Mouse (Mus musculus) CH12.LX (cell line): Measurements from ENCODE around the gene S1pr3. TPM values are rescaled to one million over a fixed set of nuclear protein-coding genes. Genes with fewer than 3 reads are reported as not detected.

Source experiments
- DNase-seq: peaks from one replicate; pipeline ENCODE4 v3.0.0-alpha.2; 2013; ENCODE audit errors: extremely low read depth
- H3K27ac ChIP-seq: 2 replicates; pipeline ENCODE4 v1.5.1; 2012; ENCODE audit warnings: low read depth, mild to moderate bottlenecking, control low read depth, moderate library complexity; ENCODE audit not compliant: insufficient read depth
- H3K27me3 ChIP-seq: replicated peaks from 2 replicates; pipeline ENCODE3; 2012; ENCODE audit warnings: inconsistent platforms
- H3K36me3 ChIP-seq, 2 experiments: replicated peaks in 1 of 2; 2 replicates each; pipeline versions ENCODE3 to v1.6.1; 2012; ENCODE audit warnings: inconsistent platforms in 1 of 2, low read length in 1 of 2, mild to moderate bottlenecking in 1 of 2, mixed read lengths in 1 of 2, moderate library complexity in 1 of 2; ENCODE audit not compliant: control insufficient read depth in 1 of 2, insufficient read depth in 1 of 2
- H3K4me1 ChIP-seq, 2 experiments: 2 replicates each; pipeline ENCODE4 v1.6.1; 2012; ENCODE audit warnings: inconsistent platforms in 1 of 2, moderate library complexity in 1 of 2; ENCODE audit not compliant: insufficient read depth in 2 of 2, control insufficient read depth in 1 of 2
- H3K4me2 ChIP-seq: 2 replicates; pipeline ENCODE4 v1.6.1; 2012; ENCODE audit warnings: low read depth, mild to moderate bottlenecking, control low read depth; ENCODE audit not compliant: poor library complexity, insufficient read depth, severe bottlenecking
- H3K4me3 ChIP-seq, 3 experiments: fragments of 150-350 bp in 1 of 3; sonication (generic) in 1 of 3; replicated peaks in 1 of 3; 2 replicates each; pipeline versions ENCODE3 to v1.5.1; 2011 to 2012; ENCODE audit warnings: low read depth in 2 of 3, low read length in 2 of 3, mild to moderate bottlenecking in 2 of 3, moderate library complexity in 2 of 3, control low read depth in 1 of 3, improper control_type of control experiment in 1 of 3, inconsistent platforms in 1 of 3, mixed read lengths in 1 of 3; ENCODE audit not compliant: poor library complexity in 1 of 3
- H3K79me2 ChIP-seq: replicated peaks from 2 replicates; pipeline ENCODE4 v1.6.1; 2012; ENCODE audit warnings: mild to moderate bottlenecking, moderate library complexity; ENCODE audit not compliant: control insufficient read depth, poor library complexity, insufficient read depth, severe bottlenecking; ENCODE audit errors: extremely low read depth
- H3K9ac ChIP-seq: 2 replicates; pipeline ENCODE4 v1.6.1; 2012; ENCODE audit warnings: low read depth, mild to moderate bottlenecking, control low read depth, moderate library complexity; ENCODE audit not compliant: insufficient read depth
- H3K9me3 ChIP-seq: replicated peaks from 2 replicates; pipeline ENCODE3; 2012; ENCODE audit warnings: low read length, inconsistent platforms, mixed read lengths
- CHD1 ChIP-seq: IDR thresholded peaks from 2 replicates; pipeline ENCODE4 v1.6.1; 2012; ENCODE audit warnings: low read depth, low read length, improper control_type of control experiment, inconsistent platforms
- CHD2 ChIP-seq: IDR thresholded peaks from 2 replicates; pipeline ENCODE4 v1.6.1; 2011; ENCODE audit warnings: low read length, improper control_type of control experiment
- CTCF ChIP-seq, 2 experiments: IDR thresholded peaks in 1 of 2; conservative IDR thresholded peaks in 1 of 2; 2 replicates each; pipeline ENCODE4 v1.5.1; 2011 to 2012; ENCODE audit warnings: low read depth in 2 of 2, low read length in 2 of 2, improper control_type of control experiment in 1 of 2, inconsistent platforms in 1 of 2, mild to moderate bottlenecking in 1 of 2, moderate library complexity in 1 of 2
- E2F4 ChIP-seq: IDR thresholded peaks from 2 replicates; pipeline ENCODE4 v1.6.1; 2011; ENCODE audit warnings: low read depth, low read length, improper control_type of control experiment; ENCODE audit not compliant: insufficient replicate concordance
- EP300 ChIP-seq: IDR thresholded peaks from 2 replicates; pipeline ENCODE4 v1.6.1; 2011; ENCODE audit warnings: low read length, improper control_type of control experiment
- ETS1 ChIP-seq: conservative IDR thresholded peaks from 2 replicates; pipeline ENCODE4 v1.6.1; 2012; ENCODE audit warnings: low read depth, mild to moderate bottlenecking, inconsistent platforms, low read length, improper control_type of control experiment, moderate library complexity
- GABPA ChIP-seq: IDR thresholded peaks from 2 replicates; pipeline ENCODE4 v1.6.1; 2012; ENCODE audit warnings: low read depth, low read length, improper control_type of control experiment, inconsistent platforms; ENCODE audit not compliant: insufficient replicate concordance
- HCFC1 ChIP-seq: IDR thresholded peaks from 2 replicates; pipeline ENCODE4 v1.6.1; 2012; ENCODE audit warnings: low read depth, mild to moderate bottlenecking, inconsistent platforms, low read length, improper control_type of control experiment
- IRF4 ChIP-seq: IDR thresholded peaks from 2 replicates; pipeline ENCODE4 v1.6.1; 2014; ENCODE audit warnings: low read depth, mild to moderate bottlenecking, inconsistent platforms, low read length, improper control_type of control experiment
- JUN ChIP-seq: IDR thresholded peaks from 2 replicates; pipeline ENCODE4 v1.6.1; 2011; ENCODE audit warnings: low read depth, mild to moderate bottlenecking, low read length, improper control_type of control experiment, moderate library complexity; ENCODE audit not compliant: insufficient read depth
- JUND ChIP-seq: conservative IDR thresholded peaks from 2 replicates; pipeline ENCODE4 v1.6.1; 2011; ENCODE audit warnings: low read depth, low read length, improper control_type of control experiment
- MAFK ChIP-seq: IDR thresholded peaks from 2 replicates; pipeline ENCODE4 v1.6.1; 2011; ENCODE audit warnings: low read length, improper control_type of control experiment; ENCODE audit not compliant: insufficient replicate concordance
- MAX ChIP-seq: IDR thresholded peaks from 2 replicates; pipeline ENCODE4 v1.6.1; 2011; ENCODE audit warnings: low read length, improper control_type of control experiment
- MYC ChIP-seq: IDR thresholded peaks from 2 replicates; pipeline ENCODE4 v1.6.1; 2011; ENCODE audit warnings: low read depth, mild to moderate bottlenecking, improper control_type of control experiment, low read length
- NELFE ChIP-seq: IDR thresholded peaks from 2 replicates; pipeline ENCODE4 v1.6.1; 2011; ENCODE audit warnings: low read depth, low read length, improper control_type of control experiment
- PAX5 ChIP-seq: IDR thresholded peaks from 2 replicates; pipeline ENCODE4 v1.6.1; 2012; ENCODE audit warnings: low read length, inconsistent platforms, mixed read lengths
- POLR2A ChIP-seq: IDR thresholded peaks from 2 replicates; pipeline ENCODE4 v1.6.1; 2011; ENCODE audit warnings: low read depth, mild to moderate bottlenecking, improper control_type of control experiment, low read length
- RAD21 ChIP-seq: IDR thresholded peaks from 2 replicates; pipeline ENCODE4 v1.6.1; 2011; ENCODE audit warnings: low read depth, mild to moderate bottlenecking, low read length, improper control_type of control experiment, moderate library complexity
- RCOR1 ChIP-seq: conservative IDR thresholded peaks from 2 replicates; pipeline ENCODE4 v1.6.1; 2012; ENCODE audit warnings: low read depth, mild to moderate bottlenecking, inconsistent platforms, low read length, improper control_type of control experiment
- SIN3A ChIP-seq: IDR thresholded peaks from 2 replicates; pipeline ENCODE4 v1.6.1; 2012; ENCODE audit warnings: low read length, improper control_type of control experiment, inconsistent platforms
- SMC3 ChIP-seq: IDR thresholded peaks from 2 replicates; pipeline ENCODE4 v1.6.1; 2011; ENCODE audit warnings: low read depth, low read length, improper control_type of control experiment
- TBP ChIP-seq: conservative IDR thresholded peaks from 2 replicates; pipeline ENCODE4 v1.6.1; 2011; ENCODE audit warnings: low read depth, low read length, improper control_type of control experiment
- TCF12 ChIP-seq: IDR thresholded peaks from 2 replicates; pipeline ENCODE4 v1.6.1; 2014; ENCODE audit warnings: low read depth, mild to moderate bottlenecking, inconsistent platforms, low read length, improper control_type of control experiment
- UBTF ChIP-seq: IDR thresholded peaks from 2 replicates; pipeline ENCODE4 v1.6.1; 2012; ENCODE audit warnings: low read depth, mild to moderate bottlenecking, inconsistent platforms, low read length, improper control_type of control experiment, moderate library complexity
- USF1 ChIP-seq: IDR thresholded peaks from 2 replicates; pipeline ENCODE4 v1.6.1; 2014; ENCODE audit warnings: low read depth, mild to moderate bottlenecking, inconsistent platforms, low read length, improper control_type of control experiment
- USF2 ChIP-seq: conservative IDR thresholded peaks from 2 replicates; pipeline ENCODE4 v1.6.1; 2011; ENCODE audit warnings: low read depth, low read length, improper control_type of control experiment
- ZC3H11A ChIP-seq: IDR thresholded peaks from 2 replicates; pipeline ENCODE4 v1.6.1; 2012; ENCODE audit warnings: low read depth, mild to moderate bottlenecking, inconsistent platforms, low read length, improper control_type of control experiment
- ZKSCAN1 ChIP-seq: IDR thresholded peaks from 2 replicates; pipeline ENCODE4 v1.6.1; 2012; ENCODE audit warnings: low read depth, inconsistent platforms, low read length, improper control_type of control experiment, borderline replicate concordance
- ZMIZ1 ChIP-seq: IDR thresholded peaks from 2 replicates; pipeline ENCODE4 v1.6.1; 2012; ENCODE audit warnings: low read depth, mild to moderate bottlenecking, inconsistent platforms, low read length, improper control_type of control experiment
- dilution Hi-C: fragments of 300-500 bp; cut with MboI; formaldehyde crosslinking; loops from 2 replicates; pipeline ENCODE4 v1.14.3; 2020; ENCODE audit warnings: low sequenced_read_pairs; ENCODE audit not compliant: extremely low pct_unique_long_range_greater_than_20kb, extremely low pct_ligation_motif_present
- in situ Hi-C: fragments of 300-500 bp; cut with MboI; formaldehyde crosslinking; loops from 3 replicates; pipeline ENCODE4 v1.14.3; 2019; ENCODE audit warnings: low sequenced_read_pairs, low pct_ligation_motif_present, low pct_unique_long_range_greater_than_20kb, mixed read lengths
- polyA plus RNA-seq: library from polyadenylated mRNA; unstranded; fragments of >175 nt; gene quantifications from 2 replicates; pipeline ENCODE4 v1.2.1, GENCODE M21; 2012; ENCODE audit warnings: low read depth; ENCODE audit not compliant: insufficient read length
- total RNA-seq, 2 experiments: library from RNA; depleted of rRNA; stranded (reverse); fragments of 300-350 nt in 1 of 2; fragments of >200 nt in 1 of 2; gene quantifications; 2 replicates each; pipeline ENCODE4 v1.2.3; 2012 to 2014

The S1pr3 gene
- total RNA-seq (2012; rRNA removed) (5.9 and 8.6 TPM in 2 replicates), total RNA-seq (2014; rRNA removed) (6.6 and 7.5 TPM in 2 replicates), polyA plus RNA-seq (30.4 and 33.4 TPM in 2 replicates)

GRCm38 (mm10) chr13:51408519-51409001 lies at the start of gene S1pr3:
Gene S1pr3 (plus strand): TSS chr13:51408639.
- H3K36me3 ChIP-seq: peaks cover 0 to 23% of the 10 kb centered on the region in 2 experiments
- H3K4me1 ChIP-seq: peaks cover 42 to 67% of the 10 kb centered on the region in 2 experiments
- H3K9me3 ChIP-seq: peaks cover 3% of the 10 kb centered on the region
- dilution Hi-C loops: no loop called here
- DNase-seq: peak; percentile 52
- H3K27ac ChIP-seq: no peak within 1 kb of the TSS
- peaks cover 13% of the 10 kb centered on the region; the same call in 1 of the 2 replicates for H3K79me2 ChIP-seq
- peak within 1 kb of the TSS; percentile 70 for H3K9ac ChIP-seq
- peak within 1 kb of the TSS; percentile 46; the same call in 1 of the 2 replicates for H3K4me2 ChIP-seq
- TF ChIP-seq UBTF (peak; percentile 41; the same call in 1 of the 2 replicates), SMC3 (peak; percentile 20; the same call in 1 of the 2 replicates), CTCF (conservative IDR thresholded peaks at IDR 0.05 in 1 of 2, IDR thresholded peaks at IDR 0.05 in 1 of 2; ENCODE audit: low read depth in 2 of 2, low read length in 2 of 2) (peak in 1 of 2 experiments; percentile 24; a peak in 1 of 4 replicates), RAD21 (peak; percentile 29), HCFC1 (no peak), IRF4 (no peak), NELFE (no peak), POLR2A (peak; percentile 55), RCOR1 (no peak), TBP (peak; percentile 62; the same call in 1 of the 2 replicates), MYC (no peak), TCF12 (peak; percentile 19; the same call in 1 of the 2 replicates), SIN3A (no peak), GABPA (no peak)
- in situ Hi-C loops: no loop called here
- no peaks in the 10 kb centered on the region for H3K27me3 ChIP-seq
- peak within 1 kb of the TSS; percentile 54 to 86 (median 75) for H3K4me3 ChIP-seq

DNA sequence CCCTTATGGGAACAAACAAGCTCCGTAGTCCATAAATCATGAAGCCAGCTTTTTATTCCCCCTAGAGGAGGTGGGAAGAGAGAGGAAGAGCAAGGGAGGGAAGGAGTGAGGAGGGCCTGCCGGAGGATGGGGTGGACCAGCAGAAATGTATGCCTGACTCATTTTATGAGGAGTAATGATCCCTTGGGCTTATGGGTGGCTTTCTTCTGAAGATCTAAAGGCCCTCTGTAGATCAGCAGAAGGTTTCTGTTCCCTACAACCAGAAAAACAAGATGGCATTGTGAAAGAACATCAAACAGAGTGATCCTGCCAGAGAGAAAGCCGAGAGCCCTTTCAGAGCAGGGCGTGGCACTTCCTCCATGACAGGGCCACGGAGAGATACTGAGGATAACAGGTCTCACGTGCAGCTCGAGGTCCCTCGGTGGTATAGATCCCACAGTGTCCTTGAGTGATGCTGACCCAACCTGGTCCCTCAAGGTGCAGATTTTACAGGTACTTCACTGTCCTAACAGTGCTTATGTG lies 47.9 kb upstream of the S1pr3 start:
- H3K79me2 ChIP-seq: no peaks in the 10 kb centered on the region
- no peak overlapping the region for H3K9ac ChIP-seq
- H3K27ac ChIP-seq: no peak overlapping the region
- peaks cover 25 to 41% of the 10 kb centered on the region in 2 experiments for H3K4me1 ChIP-seq
- H3K36me3 ChIP-seq: no peaks in the 10 kb centered on the region
- H3K27me3 ChIP-seq: no peaks in the 10 kb centered on the region
- in situ Hi-C loops (no loop called here), dilution Hi-C loops (no loop called here)
- peak; percentile 33 for DNase-seq
- 0 out of 2 replicates have a peak overlapping the region, but pooled peaks have one; percentile 0 for H3K4me2 ChIP-seq
- H3K9me3 ChIP-seq: no peaks in the 10 kb centered on the region
- no peak overlapping the region for H3K4me3 ChIP-seq
- 0 out of 2 replicates have a peak, but pooled peaks have one; percentile 27 for TF ChIP-seq CHD2
- no peak for TF ChIP-seq CHD1
- no peak for TF ChIP-seq RCOR1
- no peak for TF ChIP-seq E2F4
- TF ChIP-seq TBP: no peak
- no peak for TF ChIP-seq PAX5
- peak; percentile 63; the same call in 1 of the 2 replicates for TF ChIP-seq JUND
- no peak for TF ChIP-seq ZC3H11A
- no peak for TF ChIP-seq GABPA
- peak; percentile 88 for TF ChIP-seq EP300
- TF ChIP-seq IRF4: peak; percentile 83
- TF ChIP-seq SIN3A: no peak
- 0 out of 2 replicates have a peak, but pooled peaks have one; percentile 19 for TF ChIP-seq ETS1
- no peak for TF ChIP-seq MAFK
- TF ChIP-seq MAX: peak; percentile 37; the same call in 1 of the 2 replicates
- TF ChIP-seq SMC3: no peak; the same call in 1 of the 2 replicates
- no peak for TF ChIP-seq POLR2A
- no peak for TF ChIP-seq USF2
- TF ChIP-seq ZMIZ1: no peak
- TF ChIP-seq TCF12: no peak
- peak; percentile 31; the same call in 1 of the 2 replicates for TF ChIP-seq JUN
- TF ChIP-seq USF1: no peak
- no peak for TF ChIP-seq HCFC1
- TF ChIP-seq RAD21: no peak; the same call in 1 of the 2 replicates
- no peak for TF ChIP-seq ZKSCAN1
